Mouse (Mus musculus) small intestine, adult 2 months (tissue): ENCODE results near the gene Ssr2.

Experiments used
- CTCF ChIP-seq: fragments of 200-500 bp; IDR thresholded peaks from 2 replicates; pipeline ENCODE4 v1.5.1; 2012; ENCODE audit warnings: low read depth, mild to moderate bottlenecking, control low read depth, inconsistent platforms, low read length, moderate library complexity, mixed read lengths; ENCODE audit not compliant: insufficient replicate concordance, insufficient read length; ENCODE audit errors: extremely low read depth
- POLR2A ChIP-seq: fragments of 200-500 bp; IDR thresholded peaks from 2 replicates; pipeline ENCODE4 v1.6.1; 2012; ENCODE audit warnings: low read depth, mild to moderate bottlenecking, control low read depth, inconsistent platforms, low read length, moderate library complexity

DNA sequence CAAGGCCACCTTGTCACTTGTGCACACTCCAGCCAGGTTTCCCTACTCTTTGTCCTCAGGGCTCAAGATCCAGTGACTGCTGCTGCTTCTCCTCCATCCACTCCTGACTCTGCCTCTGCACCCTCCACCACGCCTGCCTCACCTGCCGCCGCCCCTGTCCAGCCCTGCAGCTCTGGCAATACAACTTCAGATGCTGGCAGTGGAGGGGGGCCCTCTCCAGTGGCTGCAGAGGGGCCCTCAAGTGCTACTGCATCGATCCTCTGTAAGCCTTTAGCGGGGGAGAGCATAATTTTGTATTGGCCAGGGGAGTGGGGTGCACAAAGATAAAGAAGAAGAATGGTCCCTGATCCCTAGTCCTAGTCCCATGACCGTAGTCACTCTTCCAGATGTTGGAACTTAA is 19.9 kb upstream of the Ssr2 start:
- no peak for TF ChIP-seq POLR2A
- no peak for TF ChIP-seq CTCF
